Mouse (Mus musculus) neural tube, embryonic 15.5 days (tissue): Measurements from ENCODE around the gene Rapgefl1. TPM values are rescaled to one million over a fixed set of nuclear protein-coding genes. Genes with fewer than 3 reads are reported as not detected.

Experiments used
- ATAC-seq: fragments of 200-750 bp; cut with Nextera tagmentation; 2 replicates; pipeline ENCODE4 v1.8.0; 2017; ENCODE audit warnings: mild to moderate bottlenecking, moderate TSS enrichment, moderate library complexity; ENCODE audit not compliant: low FRiP score
- H3K27ac ChIP-seq: fragments of 300-500 bp; sonication (generic); replicated peaks from 2 replicates; pipeline ENCODE4 v1.5.1; 2015; ENCODE audit warnings: mild to moderate bottlenecking, inconsistent platforms
- H3K27me3 ChIP-seq: fragments of 300-500 bp; sonication (generic); replicated peaks from 2 replicates; pipeline ENCODE4 v1.6.1; 2015; ENCODE audit warnings: inconsistent platforms
- H3K36me3 ChIP-seq: fragments of 300-500 bp; sonication (generic); 2 replicates; pipeline ENCODE4 v1.6.1; 2015; ENCODE audit warnings: inconsistent platforms
- H3K4me1 ChIP-seq: fragments of 300-500 bp; sonication (generic); 2 replicates; pipeline ENCODE4 v1.6.1; 2015; ENCODE audit warnings: inconsistent platforms
- H3K4me2 ChIP-seq: fragments of 300-500 bp; sonication (generic); 2 replicates; pipeline ENCODE4 v1.6.1; 2015; ENCODE audit warnings: inconsistent platforms, mild to moderate bottlenecking, moderate library complexity
- H3K4me3 ChIP-seq: fragments of 300-500 bp; sonication (generic); replicated peaks from 2 replicates; pipeline ENCODE4 v1.5.1; 2015; ENCODE audit warnings: mild to moderate bottlenecking, inconsistent platforms
- H3K9ac ChIP-seq: fragments of 300-500 bp; sonication (generic); replicated peaks from 2 replicates; pipeline ENCODE4 v1.6.1; 2015; ENCODE audit warnings: mild to moderate bottlenecking, inconsistent platforms
- H3K9me3 ChIP-seq: fragments of 300-500 bp; sonication (generic); replicated peaks from 2 replicates; pipeline ENCODE4 v1.6.1; 2016; ENCODE audit warnings: inconsistent platforms
- WGBS: fragments of 180-500 bp; shearing (Covaris S2); methylation state at CpG from one replicate; pipeline ENCODE4 v1.1.7; 2015; ENCODE audit warnings: mixed read lengths; 5-methylcytosine and 5-hydroxymethylcytosine counted together
- polyA plus RNA-seq: library from polyadenylated mRNA; unstranded; fragments of >200 nt; fragmentation: Nextera tagmentation; extraction: Ambion mirVana; gene quantifications from 2 replicates; pipeline ENCODE4 v1.2.1, GENCODE M21; 2015

Gene Rapgefl1
- polyA plus RNA-seq, 1 experiment from 2014 or later: 13.7 TPM

- Histone ChIP-seq H3K27ac (no peak overlapping the region), H3K4me2 (no peak overlapping the region), H3K9me3 (no peaks in the 10 kb centered on the region), H3K9ac (no peak overlapping the region), H3K36me3 (peaks cover 64% of the 10 kb centered on the region), H3K27me3 (no peaks in the 10 kb centered on the region), H3K4me3 (no peak overlapping the region), H3K4me1 (no peaks in the 10 kb centered on the region)
- 85% methylated on average over 12 of the region's 12 CpGs for WGBS
- ATAC-seq: no peak
These were observed 64.0 kb downstream of the Rapgefl1 start for GRCm38 (mm10) chr11:98900529-98901125.

GRCm38 (mm10) chr11:98902621-98903245, 66.1 kb downstream of the Rapgefl1 start:
- peaks cover 50% of the 10 kb centered on the region for H3K36me3 ChIP-seq
- no peak overlapping the region for H3K4me3 ChIP-seq
- 14% methylated on average over 10 of the region's 10 CpGs for WGBS
- no peak for ATAC-seq
- H3K27ac ChIP-seq: no peak overlapping the region
- no peak overlapping the region for H3K4me2 ChIP-seq
- no peaks in the 10 kb centered on the region for H3K9me3 ChIP-seq
- H3K9ac ChIP-seq: no peak overlapping the region
- H3K4me1 ChIP-seq: peaks cover 6% of the 10 kb centered on the region
- H3K27me3 ChIP-seq: no peaks in the 10 kb centered on the region

Other genes with a start within 250 kb of the Rapgefl1 start
- 92.9 and 99.8 TPM in 2 replicates for gene Ormdl3, start 249.4 kb upstream of the Rapgefl1 start, polyA plus RNA-seq
- not detected in 2 replicates for gene Lrrc3c, start 238.5 kb upstream of the Rapgefl1 start, polyA plus RNA-seq
- 0.42 and 0.79 TPM in 2 replicates for gene Gm12355, start 211.1 kb upstream of the Rapgefl1 start, polyA plus RNA-seq
- gene Gsdma3, start 210.4 kb upstream of the Rapgefl1 start, polyA plus RNA-seq: not detected in 2 replicates
- gene Gsdma2, start 190.0 kb upstream of the Rapgefl1 start, polyA plus RNA-seq: 0.14 and 0.15 TPM in 2 replicates
- gene Gsdma, start 172.4 kb upstream of the Rapgefl1 start, polyA plus RNA-seq: 0.06 TPM in 1 of 2 replicates, not detected in the other
- 185 and 191 TPM in 2 replicates for gene Psmd3, start 154.2 kb upstream of the Rapgefl1 start, polyA plus RNA-seq
- not detected in 2 replicates for gene Csf3, start 135.5 kb upstream of the Rapgefl1 start, polyA plus RNA-seq
- gene Med24, start 107.3 kb upstream of the Rapgefl1 start, polyA plus RNA-seq: 59.6 and 60.9 TPM in 2 replicates
- gene Thra, start 96.1 kb upstream of the Rapgefl1 start, polyA plus RNA-seq: 104 and 125 TPM in 2 replicates
- gene Nr1d1, start 61.5 kb upstream of the Rapgefl1 start, polyA plus RNA-seq: 3.8 and 4.0 TPM in 2 replicates
- gene Msl1, start 41.3 kb upstream of the Rapgefl1 start, polyA plus RNA-seq: 27.5 and 30.1 TPM in 2 replicates
- gene Casc3, start 31.9 kb upstream of the Rapgefl1 start, polyA plus RNA-seq: 44.3 and 46.8 TPM in 2 replicates
- gene Wipf2, start 26.9 kb downstream of the Rapgefl1 start, polyA plus RNA-seq: 3.9 and 4.8 TPM in 2 replicates
- gene Cdc6, start 71.0 kb downstream of the Rapgefl1 start, polyA plus RNA-seq: 3.8 and 12.0 TPM in 2 replicates
- gene Rara, start 91.0 kb downstream of the Rapgefl1 start, polyA plus RNA-seq: 17.3 and 19.9 TPM in 2 replicates
- 2.2 and 3.0 TPM in 2 replicates for gene Gjd3, start 146.2 kb downstream of the Rapgefl1 start, polyA plus RNA-seq
- 25.8 and 71.2 TPM in 2 replicates for gene Top2a, start 187.4 kb downstream of the Rapgefl1 start, polyA plus RNA-seq
- 151 and 215 TPM in 2 replicates for gene Igfbp4, start 204.5 kb downstream of the Rapgefl1 start, polyA plus RNA-seq